Mouse (Mus musculus) myocyte (in vitro differentiated cells): Measurements from ENCODE around the gene Zdhhc12. TPM values are rescaled to one million over a fixed set of nuclear protein-coding genes. Genes with fewer than 3 reads are reported as not detected.

Experiments used
- H3K27me3 ChIP-seq: one replicate; pipeline ENCODE4 v1.6.1; 2011; ENCODE audit not compliant: control insufficient read depth, insufficient read depth, insufficient read length
- H3K36me3 ChIP-seq: one replicate; pipeline ENCODE4 v1.6.1; 2011; ENCODE audit not compliant: control insufficient read depth, insufficient read depth
- H3K4me2 ChIP-seq: one replicate; pipeline ENCODE4 v1.6.1; 2011; ENCODE audit warnings: low read depth, control low read depth
- H3K4me3 ChIP-seq: one replicate; pipeline ENCODE4 v1.5.1; 2011; ENCODE audit warnings: mild to moderate bottlenecking, control low read depth, moderate library complexity
- H3K79me2 ChIP-seq: one replicate; pipeline ENCODE4 v1.6.1; 2011; ENCODE audit not compliant: control insufficient read depth, insufficient read depth
- H3ac ChIP-seq: one replicate; pipeline ENCODE4 v1.6.1; 2011; ENCODE audit not compliant: control insufficient read depth, insufficient read length
- CEBPB ChIP-seq: IDR thresholded peaks from 2 replicates; pipeline ENCODE4 v1.6.1; 2011; ENCODE audit warnings: mild to moderate bottlenecking, moderate library complexity; ENCODE audit not compliant: poor library complexity, insufficient read depth, severe bottlenecking
- E2F4 ChIP-seq: IDR thresholded peaks from one replicate; pipeline ENCODE4 v1.6.1; 2011; ENCODE audit warnings: mild to moderate bottlenecking, control low read depth, moderate library complexity; ENCODE audit not compliant: insufficient read depth
- MAX ChIP-seq: IDR thresholded peaks from one replicate; pipeline ENCODE4 v1.6.1; 2011; ENCODE audit warnings: low read depth, mild to moderate bottlenecking, control low read depth
- MYOD1 ChIP-seq, 3 experiments: IDR thresholded peaks; one replicate each; pipeline ENCODE4 v1.6.1; 2011; ENCODE audit warnings: control low read depth in 2 of 3, low read depth in 2 of 3, mild to moderate bottlenecking in 2 of 3, moderate library complexity in 1 of 3; ENCODE audit not compliant: insufficient read length in 2 of 3, control insufficient read depth in 1 of 3
- MYOG ChIP-seq, 3 experiments: IDR thresholded peaks; one replicate each; pipeline ENCODE4 v1.6.1; 2011; ENCODE audit warnings: control low read depth in 2 of 3, low read depth in 2 of 3, mild to moderate bottlenecking in 2 of 3; ENCODE audit not compliant: insufficient read length in 2 of 3, control insufficient read depth in 1 of 3, insufficient read depth in 1 of 3
- POLR2A ChIP-seq: IDR thresholded peaks from one replicate; pipeline ENCODE4 v1.6.1; 2011; ENCODE audit warnings: low read depth, mild to moderate bottlenecking, control low read depth, moderate library complexity; ENCODE audit not compliant: insufficient read length
- POLR2AphosphoS2 ChIP-seq: IDR thresholded peaks from one replicate; pipeline ENCODE4 v1.6.1; 2011; ENCODE audit warnings: low read depth, control low read depth; ENCODE audit not compliant: insufficient read length
- REST ChIP-seq: IDR thresholded peaks from one replicate; pipeline ENCODE4 v1.6.1; 2011; ENCODE audit warnings: mild to moderate bottlenecking, control low read depth, moderate library complexity; ENCODE audit not compliant: insufficient read depth, insufficient read length
- SRF ChIP-seq: IDR thresholded peaks from one replicate; pipeline ENCODE4 v1.6.1; 2011; ENCODE audit warnings: low read depth; ENCODE audit not compliant: control insufficient read depth, insufficient read length
- TCF12 ChIP-seq: IDR thresholded peaks from one replicate; pipeline ENCODE4 v1.6.1; 2011; ENCODE audit warnings: mild to moderate bottlenecking, control low read depth; ENCODE audit not compliant: poor library complexity, insufficient read depth, severe bottlenecking
- TCF3 ChIP-seq: IDR thresholded peaks from one replicate; pipeline ENCODE4 v1.6.1; 2011; ENCODE audit warnings: low read depth, control low read depth; ENCODE audit not compliant: insufficient read length
- USF1 ChIP-seq: IDR thresholded peaks from one replicate; pipeline ENCODE4 v1.6.1; 2011; ENCODE audit warnings: low read depth, mild to moderate bottlenecking, control low read depth, moderate library complexity
- polyA plus RNA-seq: library from polyadenylated mRNA; unstranded; fragments of >200 nt; fragmentation: generic; extraction: Trizol; gene quantifications from one replicate; pipeline ENCODE4 v1.2.1, GENCODE M21; 2012; ENCODE audit warnings: missing spikeins

The Zdhhc12 gene
- polyA plus RNA-seq, 1 experiment, result 20.8 TPM

GRCm38 (mm10) chr2:30106364-30106763 lies 12.9 kb upstream of the Zdhhc12 start:
- Histone ChIP-seq H3K27me3 (no peaks in the 10 kb centered on the region), H3ac (no peak overlapping the region), H3K4me2 (no peak overlapping the region), H3K79me2 (no peaks in the 10 kb centered on the region), H3K36me3 (no peaks in the 10 kb centered on the region), H3K4me3 (no peak overlapping the region)
- TF ChIP-seq POLR2AphosphoS2, result no peak
- no peak for TF ChIP-seq SRF
- no peak for TF ChIP-seq TCF12
- no peak for TF ChIP-seq CEBPB
- no peak for TF ChIP-seq USF1
- TF ChIP-seq MYOD1 (IDR thresholded peaks at IDR 0.05; ENCODE audit: control insufficient read depth in 1 of 3, insufficient read length in 2 of 3, low read depth in 2 of 3), result no peak
- no peak for TF ChIP-seq E2F4
- no peak for TF ChIP-seq MYOG (IDR thresholded peaks at IDR 0.05; ENCODE audit: control insufficient read depth in 1 of 3, insufficient read depth in 1 of 3, insufficient read length in 2 of 3, low read depth in 2 of 3)
- no peak for TF ChIP-seq TCF3
- no peak for TF ChIP-seq MAX
- TF ChIP-seq REST, result no peak
- no peak for TF ChIP-seq POLR2A

GRCm38 (mm10) chr2:30100214-30100613 lies 6.8 kb upstream of the Zdhhc12 start:
- H3K4me2 ChIP-seq, result no peak overlapping the region
- no peaks in the 10 kb centered on the region for H3K27me3 ChIP-seq
- no peak overlapping the region for H3K4me3 ChIP-seq
- no peak overlapping the region for H3ac ChIP-seq
- H3K36me3 ChIP-seq, result no peaks in the 10 kb centered on the region
- TF ChIP-seq CEBPB, result no peak
- TF ChIP-seq USF1, result no peak
- TF ChIP-seq TCF12, result no peak
- TF ChIP-seq SRF, result no peak
- H3K79me2 ChIP-seq, result peaks cover 2% of the 10 kb centered on the region

GRCm38 (mm10) chr2:30095882-30096527 lies 2.6 kb upstream of the Zdhhc12 start:
- H3ac ChIP-seq, result no peak overlapping the region
- H3K4me2 ChIP-seq, result no peak overlapping the region
- peaks cover 11% of the 10 kb centered on the region for H3K79me2 ChIP-seq
- H3K36me3 ChIP-seq, result no peaks in the 10 kb centered on the region
- H3K27me3 ChIP-seq, result no peaks in the 10 kb centered on the region
- H3K4me3 ChIP-seq, result peak overlapping the region; percentile 46
- TF ChIP-seq TCF3, result no peak
- TF ChIP-seq SRF, result no peak
- TF ChIP-seq POLR2AphosphoS2, result peak; percentile 20
- no peak for TF ChIP-seq CEBPB

- no peaks in the 10 kb centered on the region for H3K36me3 ChIP-seq
- no peaks in the 10 kb centered on the region for H3K27me3 ChIP-seq
- peak overlapping the region; percentile 56 for H3ac ChIP-seq
- H3K79me2 ChIP-seq, result peaks cover 11% of the 10 kb centered on the region
- no peak for TF ChIP-seq TCF12
- no peak for TF ChIP-seq CEBPB
- TF ChIP-seq MAX, result no peak
- TF ChIP-seq E2F4, result no peak
- no peak for TF ChIP-seq USF1
- no peak for TF ChIP-seq REST
- no peak for TF ChIP-seq MYOG (IDR thresholded peaks at IDR 0.05; ENCODE audit: control insufficient read depth in 1 of 3, insufficient read depth in 1 of 3, insufficient read length in 2 of 3, low read depth in 2 of 3)
- no peak for TF ChIP-seq TCF3
- no peak for TF ChIP-seq SRF
- no peak for TF ChIP-seq POLR2A
- no peak for TF ChIP-seq POLR2AphosphoS2
- no peak for TF ChIP-seq MYOD1 (IDR thresholded peaks at IDR 0.05; ENCODE audit: control insufficient read depth in 1 of 3, insufficient read length in 2 of 3, low read depth in 2 of 3)
- peak overlapping the region; percentile 46 for H3K4me3 ChIP-seq
- H3K4me2 ChIP-seq, result peak overlapping the region; percentile 76
These were observed 750 bp upstream of the Zdhhc12 start for GRCm38 (mm10) chr2:30094208-30094588.

GRCm38 (mm10) chr2:30092280-30092918 lies 1.0 kb downstream of the Zdhhc12 start:
- TF ChIP-seq MAX, result no peak
- Histone ChIP-seq H3K4me2 (peak overlapping the region; percentile 80), H3K36me3 (no peaks in the 10 kb centered on the region), H3K79me2 (peaks cover 11% of the 10 kb centered on the region), H3K4me3 (peak overlapping the region; percentile 46), H3K27me3 (no peaks in the 10 kb centered on the region), H3ac (no peak overlapping the region)
